8 mouse cellular contexts compared by ENCODE assay signal in genomic region chr13:37312951-37313350, GRCm38 (mm10). TPM values are rescaled to one million over a fixed set of nuclear protein-coding genes. Genes with fewer than 3 reads are reported as not detected.
A peak's percentile ranks its signal among the peaks of the same experiment; 100 is the strongest.
DNase-seq lines count a peak whose midpoint lies in the region; ATAC-seq and TF ChIP-seq lines count a peak whose summit lies in the region.
"Had no signal": no experiment of that assay in that cellular context is flagged by ENCODE, and none has a peak within 500 bp of the region (broad histone marks: within the 10 kb centered on the region; RNA-seq: fewer than 3 reads in every experiment).

No protein-coding gene starts in this region.

- DNase-seq in lung, embryonic 14.5 days, result no peak
- no peak for DNase-seq in lung, postnatal 36 days
- DNase-seq in forebrain, embryonic 14.5 days (ENCODE audit: low spot score), result no peak
- no peak for DNase-seq in frontal cortex, postnatal 36 days (ENCODE audit: low spot score in 2 of 2)

- no peaks in the 10 kb centered on the region for H3K36me3 ChIP-seq in lung, embryonic 14.5 days (ENCODE audit: insufficient read depth)
- no peaks in the 10 kb centered on the region for H3K36me3 ChIP-seq in forebrain, embryonic 14.5 days (ENCODE audit: control insufficient read depth, insufficient read depth, low read length)
- no peaks in the 10 kb centered on the region for H3K36me3 ChIP-seq in limb, embryonic 12.5 days
- H3K36me3 ChIP-seq in neural tube, embryonic 14.5 days (ENCODE audit: control insufficient read depth, insufficient read depth, low read length), result no peaks in the 10 kb centered on the region

- no peak overlapping the region for H3K9ac ChIP-seq in lung, embryonic 14.5 days
- H3K9ac ChIP-seq in forebrain, embryonic 14.5 days (ENCODE audit: low read length), result 0 out of 2 replicates have a peak overlapping the region, but pooled peaks have one; percentile 14
- no peak overlapping the region for H3K9ac ChIP-seq in limb, embryonic 12.5 days (replicated peaks)
- H3K9ac ChIP-seq in neural tube, embryonic 14.5 days (replicated peaks; ENCODE audit: low read depth, low read length), result 0 out of 2 replicates have a peak overlapping the region, but pooled peaks have one; percentile 4

- H3K9me3 ChIP-seq in lung, embryonic 14.5 days (ENCODE audit: low read depth, low read length), result no peaks in the 10 kb centered on the region
- H3K9me3 ChIP-seq in forebrain, embryonic 14.5 days (replicated peaks; ENCODE audit: control insufficient read depth, low read length), result no peaks in the 10 kb centered on the region
- no peaks in the 10 kb centered on the region for H3K9me3 ChIP-seq in limb, embryonic 12.5 days
- no peaks in the 10 kb centered on the region for H3K9me3 ChIP-seq in neural tube, embryonic 14.5 days (ENCODE audit: control insufficient read depth, low read length)

- no peak overlapping the region for H3K4me3 ChIP-seq in lung, embryonic 14.5 days (ENCODE audit: low read depth, low read length)
- no peak overlapping the region for H3K4me3 ChIP-seq in forebrain, embryonic 14.5 days (ENCODE audit: low read depth, low read length)
- no peak overlapping the region for H3K4me3 ChIP-seq in limb, embryonic 12.5 days (replicated peaks)
- no peak overlapping the region for H3K4me3 ChIP-seq in neural tube, embryonic 14.5 days (ENCODE audit: low read depth, low read length)

- H3K27ac ChIP-seq in lung, embryonic 14.5 days (ENCODE audit: low read depth), result no peak overlapping the region
- H3K27ac ChIP-seq in forebrain, embryonic 14.5 days (ENCODE audit: low read depth, low read length), result no peak overlapping the region
- H3K27ac ChIP-seq in limb, embryonic 12.5 days, result no peak overlapping the region
- H3K27ac ChIP-seq in neural tube, embryonic 14.5 days (ENCODE audit: low read depth, low read length), result no peak overlapping the region
- H3K27ac ChIP-seq: stomach, postnatal 0 days had no signal

- no peak for TF ChIP-seq CTCF in lung, embryonic 14.5 days (IDR thresholded peaks at IDR 0.05; ENCODE audit: low read depth)

- WGBS in lung, embryonic 14.5 days, result 15% methylated on average over 4 of the region's 4 CpGs
- WGBS in forebrain, embryonic 14.5 days, result 16% methylated on average over 4 of the region's 4 CpGs
- 29% methylated on average over 4 of the region's 4 CpGs for WGBS in limb, embryonic 12.5 days
- WGBS in neural tube, embryonic 14.5 days, result 31% methylated on average over 4 of the region's 4 CpGs

- no peak for ATAC-seq in lung, embryonic 14.5 days (ENCODE audit: insufficient read depth)
- ATAC-seq in forebrain, embryonic 14.5 days, result peak; percentile 1; the same call in 1 of the 2 replicates
- ATAC-seq in limb, embryonic 12.5 days (ENCODE audit: insufficient number of reproducible peaks, insufficient read depth, low FRiP score, low TSS enrichment, low read depth), result no peak
- peak; percentile 4; the same call in 1 of the 2 replicates for ATAC-seq in neural tube, embryonic 14.5 days (ENCODE audit: low read depth)
- ATAC-seq in monocyte, adult 5-6 weeks (replicated peaks; ENCODE audit: insufficient number of reproducible peaks, low FRiP score, low TSS enrichment, poor library complexity, severe bottlenecking), result no peak

- 0 out of 2 replicates have a peak overlapping the region, but pooled peaks have one; percentile 74 for H3K4me2 ChIP-seq in lung, embryonic 14.5 days
- H3K4me2 ChIP-seq in forebrain, embryonic 14.5 days (ENCODE audit: low read length), result peak overlapping the region; percentile 60
- peak overlapping the region; percentile 68; the same call in 1 of the 2 replicates for H3K4me2 ChIP-seq in limb, embryonic 12.5 days
- H3K4me2 ChIP-seq in neural tube, embryonic 14.5 days (ENCODE audit: low read depth, low read length), result peak overlapping the region; percentile 26; the same call in 1 of the 2 replicates

- no peaks in the 10 kb centered on the region for H3K27me3 ChIP-seq in lung, embryonic 14.5 days (ENCODE audit: insufficient read depth, low read length)
- H3K27me3 ChIP-seq in forebrain, embryonic 14.5 days (replicated peaks; ENCODE audit: control insufficient read depth, insufficient read depth, low read length), result no peaks in the 10 kb centered on the region
- peaks cover 11% of the 10 kb centered on the region for H3K27me3 ChIP-seq in limb, embryonic 12.5 days
- H3K27me3 ChIP-seq in neural tube, embryonic 14.5 days (ENCODE audit: control insufficient read depth, insufficient read depth, low read length), result no peaks in the 10 kb centered on the region

- peaks cover 5% of the 10 kb centered on the region; the same call in 1 of the 2 replicates for H3K4me1 ChIP-seq in lung, embryonic 14.5 days (ENCODE audit: insufficient read depth)
- H3K4me1 ChIP-seq in forebrain, embryonic 14.5 days (ENCODE audit: control insufficient read depth, insufficient read depth, low read length), result peaks cover 18% of the 10 kb centered on the region
- peaks cover 11% of the 10 kb centered on the region; the same call in 1 of the 2 replicates for H3K4me1 ChIP-seq in limb, embryonic 12.5 days (replicated peaks)
- H3K4me1 ChIP-seq in neural tube, embryonic 14.5 days (ENCODE audit: control insufficient read depth, insufficient read depth, low read length), result peaks cover 10% of the 10 kb centered on the region; the same call in 1 of the 2 replicates

RNA-seq across cellular contexts. Expression of gene Ly86, which starts 32.1 kb away (rescaled TPM):
- 11.9 and 15.1 TPM in 2 replicates for polyA plus RNA-seq in lung, embryonic 14.5 days (2014; fragmentation: Nextera tagmentation; extraction: Ambion mirVana)
- polyA plus RNA-seq in forebrain, embryonic 14.5 days (2014; fragmentation: Nextera tagmentation; extraction: Ambion mirVana), result 6.0 and 11.2 TPM in 2 replicates
- 4.2 and 6.6 TPM in 2 replicates for polyA plus RNA-seq in limb, embryonic 12.5 days (2016; fragmentation: Nextera tagmentation; extraction: Ambion mirVana)
- polyA plus RNA-seq in neural tube, embryonic 14.5 days (2014; fragmentation: Nextera tagmentation; extraction: Ambion mirVana), result 5.1 and 12.3 TPM in 2 replicates
- 105 to 172 TPM (median 135 TPM) in 3 replicates for total RNA-seq in monocyte, adult 5-6 weeks (2017)

Comparison
In these comparisons a context has a peak if more than half of its experiments do, and no peak if none do; other contexts are left out.
1. ATAC-seq: peak in forebrain, embryonic 14.5 days (single experiment) and neural tube, embryonic 14.5 days (single experiment); none in lung, embryonic 14.5 days (single experiment), limb, embryonic 12.5 days (single experiment) and monocyte, adult 5-6 weeks (single experiment).
2. H3K9ac ChIP-seq: peak in forebrain, embryonic 14.5 days (single experiment) and neural tube, embryonic 14.5 days (single experiment); none in lung, embryonic 14.5 days (single experiment) and limb, embryonic 12.5 days (single experiment).
3. Peak in every context shown above with its lines, with median percentiles within 50 percentile points of each other: H3K4me2 ChIP-seq.